24 mouse cellular contexts compared by ENCODE assay signal in the genomic region with DNA sequence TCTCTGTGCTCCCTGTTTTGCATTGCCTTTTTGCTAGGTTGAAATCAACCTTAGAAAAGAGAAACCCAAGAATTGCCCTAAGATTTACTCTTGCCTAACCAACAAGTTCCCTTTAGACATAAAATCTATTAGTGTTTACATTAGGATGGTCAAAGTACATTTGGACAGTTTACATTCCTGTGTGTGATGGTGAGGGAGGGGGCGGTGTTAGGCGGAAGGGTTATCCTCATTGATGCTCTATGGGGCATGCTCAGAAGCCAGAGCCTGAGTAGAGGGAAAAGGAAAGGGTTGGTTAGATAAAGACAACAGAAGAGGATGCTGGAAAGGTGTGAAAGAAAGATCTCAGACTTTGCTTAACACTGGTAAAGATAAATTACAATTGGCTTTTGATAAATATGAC. TPM values are rescaled to one million over a fixed set of nuclear protein-coding genes. Genes with fewer than 3 reads are reported as not detected.
A peak's percentile ranks its signal among the peaks of the same experiment; 100 is the strongest.
DNase-seq lines count a peak whose midpoint lies in the region; ATAC-seq and TF ChIP-seq lines count a peak whose summit lies in the region.
"Had no signal": no experiment of that assay in that cellular context is flagged by ENCODE, and none has a peak within 500 bp of the region (broad histone marks: within the 10 kb centered on the region; RNA-seq: fewer than 3 reads in every experiment).

No protein-coding gene starts in this region.

- no peaks in the 10 kb centered on the region for H3K9me3 ChIP-seq in lung, embryonic 16.5 days (ENCODE audit: control insufficient read depth, low read length)
- no peaks in the 10 kb centered on the region for H3K9me3 ChIP-seq in liver, embryonic 13.5 days (replicated peaks)
- H3K9me3 ChIP-seq in liver, embryonic 16.5 days (replicated peaks; ENCODE audit: control insufficient read depth, low read length), result no peaks in the 10 kb centered on the region
- H3K9me3 ChIP-seq in hindbrain, embryonic 11.5 days (ENCODE audit: control insufficient read depth, low read length), result no peaks in the 10 kb centered on the region
- H3K9me3 ChIP-seq: embryonic facial prominence, embryonic 12.5 days; embryonic facial prominence, embryonic 15.5 days; G1E; hindbrain, embryonic 13.5 days had no signal

- TF ChIP-seq POLR2A in lung, adult 2 months (IDR thresholded peaks at IDR 0.05; ENCODE audit: borderline replicate concordance, extremely low read depth, low read depth, low read length), result no peak

- no peaks in the 10 kb centered on the region for H3K27me3 ChIP-seq in lung, embryonic 16.5 days (ENCODE audit: control insufficient read depth, insufficient read depth, low read depth, low read length)
- no peaks in the 10 kb centered on the region for H3K27me3 ChIP-seq in liver, embryonic 13.5 days
- H3K27me3 ChIP-seq in liver, embryonic 16.5 days (ENCODE audit: control insufficient read depth, insufficient read depth, low read depth, low read length), result no peaks in the 10 kb centered on the region
- no peaks in the 10 kb centered on the region for H3K27me3 ChIP-seq in hindbrain, embryonic 11.5 days (ENCODE audit: control insufficient read depth, insufficient read depth, low read length)
- H3K27me3 ChIP-seq: CH12.LX; embryonic facial prominence, embryonic 12.5 days; embryonic facial prominence, embryonic 15.5 days; hindbrain, embryonic 13.5 days; Patski had no signal

- no peak overlapping the region for H3K4me3 ChIP-seq in lung, embryonic 16.5 days (ENCODE audit: low read length)
- no peak overlapping the region for H3K4me3 ChIP-seq in lung, adult 2 months (replicated peaks; ENCODE audit: extremely low read depth, low read depth, low read length)
- H3K4me3 ChIP-seq in liver, embryonic 13.5 days (replicated peaks), result no peak overlapping the region
- no peak overlapping the region for H3K4me3 ChIP-seq in liver, embryonic 16.5 days (ENCODE audit: low read depth, low read length)
- no peak overlapping the region for H3K4me3 ChIP-seq in hindbrain, embryonic 11.5 days (ENCODE audit: low read depth, low read length)
- H3K4me3 ChIP-seq: embryonic facial prominence, embryonic 12.5 days; embryonic facial prominence, embryonic 15.5 days; hindbrain, embryonic 13.5 days had no signal

- no peaks in the 10 kb centered on the region for H3K36me3 ChIP-seq in lung, embryonic 16.5 days (ENCODE audit: control insufficient read depth, insufficient read depth, low read length)
- no peaks in the 10 kb centered on the region for H3K36me3 ChIP-seq in liver, embryonic 13.5 days
- H3K36me3 ChIP-seq in liver, embryonic 16.5 days (ENCODE audit: control insufficient read depth, insufficient read depth), result no peaks in the 10 kb centered on the region
- no peaks in the 10 kb centered on the region for H3K36me3 ChIP-seq in hindbrain, embryonic 11.5 days (ENCODE audit: control insufficient read depth, insufficient read depth, low read length)
- H3K36me3 ChIP-seq: embryonic facial prominence, embryonic 12.5 days; embryonic facial prominence, embryonic 15.5 days; G1E; hindbrain, embryonic 13.5 days had no signal

- H3K27ac ChIP-seq in lung, embryonic 16.5 days (ENCODE audit: low read length), result no peak overlapping the region
- 0 out of 2 replicates have a peak overlapping the region, but pooled peaks have one; percentile 16 for H3K27ac ChIP-seq in liver, embryonic 13.5 days
- H3K27ac ChIP-seq in liver, embryonic 16.5 days (ENCODE audit: low read length), result no peak overlapping the region
- no peak overlapping the region for H3K27ac ChIP-seq in hindbrain, embryonic 11.5 days (ENCODE audit: low read depth, low read length)
- H3K27ac ChIP-seq: embryonic facial prominence, embryonic 12.5 days; embryonic facial prominence, embryonic 15.5 days; hindbrain, embryonic 13.5 days had no signal

- WGBS in lung, embryonic 16.5 days, result 58% methylated on average over 2 of the region's 2 CpGs
- WGBS in lung, adult 2 months, result 82% methylated on average over 2 of the region's 2 CpGs
- 73% methylated on average over 2 of the region's 2 CpGs for WGBS in liver, embryonic 13.5 days (ENCODE audit: insufficient replicate concordance)
- WGBS in liver, embryonic 16.5 days (ENCODE audit: insufficient replicate concordance), result 65% methylated on average over 2 of the region's 2 CpGs
- WGBS in hindbrain, embryonic 11.5 days, result 98% methylated on average over 2 of the region's 2 CpGs

- H3K9ac ChIP-seq in lung, embryonic 16.5 days (ENCODE audit: low read length), result no peak overlapping the region
- H3K9ac ChIP-seq in liver, embryonic 13.5 days, result no peak overlapping the region
- no peak overlapping the region for H3K9ac ChIP-seq in liver, embryonic 16.5 days (ENCODE audit: low read depth, low read length)
- no peak overlapping the region for H3K9ac ChIP-seq in hindbrain, embryonic 11.5 days (ENCODE audit: low read depth, low read length)
- H3K9ac ChIP-seq: embryonic facial prominence, embryonic 12.5 days; embryonic facial prominence, embryonic 15.5 days; forebrain, postnatal 0 days; hindbrain, embryonic 13.5 days had no signal

- 0 out of 2 replicates have a peak, but pooled peaks have one; percentile 31 for ATAC-seq in lung, embryonic 16.5 days (ENCODE audit: low read depth)
- ATAC-seq in liver, embryonic 13.5 days (ENCODE audit: low read depth), result peak; percentile 61; the same call in 1 of the 2 replicates
- ATAC-seq in liver, embryonic 16.5 days (ENCODE audit: low read depth), result peak; percentile 75; the same call in 1 of the 2 replicates
- no peak for ATAC-seq in hindbrain, embryonic 11.5 days (ENCODE audit: low FRiP score)
- ATAC-seq: forebrain, embryonic 14.5 days; forebrain, postnatal 0 days; hindbrain, embryonic 16.5 days; Patski had no signal

- no peak for TF ChIP-seq CTCF in lung, adult 2 months (IDR thresholded peaks at IDR 0.05; ENCODE audit: insufficient read depth, low read length)

- H3K4me1 ChIP-seq in lung, embryonic 16.5 days (replicated peaks; ENCODE audit: control insufficient read depth, insufficient read depth, low read length), result no peaks in the 10 kb centered on the region; the same call in 1 of the 2 replicates
- no peaks in the 10 kb centered on the region for H3K4me1 ChIP-seq in lung, adult 2 months (ENCODE audit: control insufficient read depth, insufficient read depth, low read length)
- H3K4me1 ChIP-seq in liver, embryonic 13.5 days (replicated peaks), result no peaks in the 10 kb centered on the region
- no peaks in the 10 kb centered on the region for H3K4me1 ChIP-seq in liver, embryonic 16.5 days (ENCODE audit: control insufficient read depth, low read depth, low read length)
- no peaks in the 10 kb centered on the region for H3K4me1 ChIP-seq in hindbrain, embryonic 11.5 days (replicated peaks; ENCODE audit: control insufficient read depth, insufficient read depth, low read length)
- H3K4me1 ChIP-seq: embryonic facial prominence, embryonic 12.5 days; embryonic facial prominence, embryonic 15.5 days; hindbrain, embryonic 13.5 days had no signal

- no peak overlapping the region for H3K4me2 ChIP-seq in lung, embryonic 16.5 days (ENCODE audit: low read depth, low read length)
- no peak overlapping the region for H3K4me2 ChIP-seq in liver, embryonic 13.5 days
- H3K4me2 ChIP-seq in liver, embryonic 16.5 days (ENCODE audit: low read depth, low read length), result no peak overlapping the region; the same call in 1 of the 2 replicates
- H3K4me2 ChIP-seq in hindbrain, embryonic 11.5 days (replicated peaks; ENCODE audit: low read depth, low read length), result no peak overlapping the region
- H3K4me2 ChIP-seq: embryonic facial prominence, embryonic 12.5 days; embryonic facial prominence, embryonic 15.5 days; heart, embryonic 11.5 days; hindbrain, embryonic 13.5 days had no signal

- no peak for DNase-seq in lung, adult 2 months
- DNase-seq in liver, embryonic 13.5 days, result no peak
- DNase-seq in spleen, postnatal 4 days (ENCODE audit: low spot score in 2 of 2), result no peak
- DNase-seq in spleen, postnatal 14 days (ENCODE audit: low spot score in 2 of 2), result no peak
- DNase-seq in hindbrain, embryonic 11.5 days (ENCODE audit: low spot score), result no peak
- DNase-seq: adrenal gland, postnatal 10 days; B cell, adult 2 months; cerebellum, adult 11 months; cerebellum, adult 2 months; cerebellum, adult 9-11 months; cerebellum, postnatal 25 days; forebrain, postnatal 0 days; gastrocnemius, postnatal 36 days had no signal

RNA-seq across cellular contexts. Expression of a gene that starts 8.2 kb away (rescaled TPM):
- polyA plus RNA-seq in lung, embryonic 16.5 days (2015; fragmentation: Nextera tagmentation; extraction: Ambion mirVana), result 28.6 and 29.1 TPM in 2 replicates
- 12.5 and 19.0 TPM in 2 replicates for polyA plus RNA-seq in lung, adult 2 months (2012; rRNA removed)
- polyA plus RNA-seq in liver, embryonic 13.5 days (2015; fragmentation: Nextera tagmentation; extraction: Ambion mirVana), result 1.4 and 2.1 TPM in 2 replicates
- 0.92 and 1.1 TPM in 2 replicates for polyA plus RNA-seq in liver, embryonic 16.5 days (2015; fragmentation: Nextera tagmentation; extraction: Ambion mirVana)
- polyA plus RNA-seq in hindbrain, embryonic 11.5 days (2014; fragmentation: Nextera tagmentation; extraction: Ambion mirVana), result 33.7 and 35.7 TPM in 2 replicates
- polyA plus RNA-seq: G1E had no signal
